Mouse (Mus musculus): ENCODE measurements around the gene Atp4a.
"Not testable (repeated sequence)": the region's sequence is repeated elsewhere in the genome, so short reads cannot be mapped to it uniquely, and the experiment has no call there.

The Atp4a gene

DNA sequence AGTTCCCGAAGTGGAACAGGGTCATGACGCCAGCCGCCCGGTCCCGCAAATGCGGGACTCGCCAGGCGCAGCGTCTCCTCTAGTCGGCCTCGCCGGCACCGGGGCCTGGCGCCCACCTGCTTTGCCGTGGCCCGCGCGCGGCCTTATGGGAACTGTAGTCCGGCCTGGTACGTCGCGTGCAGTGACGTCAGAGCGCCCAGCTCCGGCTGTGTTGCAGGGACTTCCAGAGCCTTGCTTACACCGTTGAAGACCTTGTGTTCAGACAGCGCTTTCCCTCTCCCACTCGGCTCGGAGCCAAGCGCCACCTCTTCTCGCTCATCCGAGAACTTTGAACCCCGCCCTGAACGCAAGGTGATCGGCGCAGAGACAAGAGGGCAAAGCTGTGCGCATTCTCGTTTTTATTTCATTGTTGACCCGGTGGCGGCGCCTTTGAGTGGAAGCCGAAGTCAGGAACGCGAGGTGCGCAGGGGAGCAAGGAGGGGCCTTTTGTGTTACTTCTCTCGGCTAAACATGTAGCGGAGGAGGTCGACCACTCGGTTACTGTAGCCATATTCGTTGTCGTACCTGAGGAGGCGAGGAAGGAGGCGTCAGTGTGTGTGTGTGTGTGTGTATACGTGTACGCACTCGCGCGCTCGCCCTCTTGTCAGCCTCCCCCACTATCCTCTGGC, 17.5 kb downstream of the Atp4a start, which contains the start of gene Tmem147:
TSS of gene Tmem147 (minus strand) at position 145 of the 668 bp plus-strand sequence.
- peak; percentile 94 for DNase-seq (ENCODE audit: extremely low read depth, insufficient read length, low spot score)

DNA sequence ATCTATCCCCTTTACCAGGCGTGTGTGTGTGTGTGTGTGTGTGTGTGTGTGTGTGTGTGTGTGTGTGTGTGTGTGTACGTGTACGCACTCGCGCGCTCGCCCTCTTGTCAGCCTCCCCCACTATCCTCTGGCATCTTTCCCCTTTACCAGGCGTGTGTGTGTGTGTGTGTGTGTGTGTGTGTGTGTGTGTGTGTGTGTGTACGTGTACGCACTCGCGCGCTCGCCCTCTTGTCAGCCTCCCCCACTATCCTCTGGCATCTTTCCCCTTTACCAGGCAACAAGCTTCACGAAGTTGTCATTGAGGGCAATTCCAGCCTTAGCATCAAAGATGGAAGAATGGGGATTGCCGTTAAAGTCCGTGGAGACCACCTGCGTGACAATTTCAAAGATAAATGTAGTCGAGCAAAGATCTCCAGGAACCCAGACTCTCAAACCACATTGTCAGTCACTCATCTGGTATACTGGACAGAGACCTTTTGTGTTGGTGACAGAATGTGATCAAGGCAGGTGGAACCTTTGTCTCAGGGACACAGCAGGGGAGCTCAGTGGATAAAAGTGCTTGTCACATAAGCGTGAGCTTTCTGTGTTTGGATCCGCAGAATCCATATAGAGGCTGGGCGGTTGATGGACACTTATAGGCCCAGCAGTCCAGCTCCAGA, 18.2 kb downstream of the Atp4a start:
- not testable (repeated sequence) for DNase-seq (ENCODE audit: extremely low read depth, insufficient read length, low spot score)

DNA sequence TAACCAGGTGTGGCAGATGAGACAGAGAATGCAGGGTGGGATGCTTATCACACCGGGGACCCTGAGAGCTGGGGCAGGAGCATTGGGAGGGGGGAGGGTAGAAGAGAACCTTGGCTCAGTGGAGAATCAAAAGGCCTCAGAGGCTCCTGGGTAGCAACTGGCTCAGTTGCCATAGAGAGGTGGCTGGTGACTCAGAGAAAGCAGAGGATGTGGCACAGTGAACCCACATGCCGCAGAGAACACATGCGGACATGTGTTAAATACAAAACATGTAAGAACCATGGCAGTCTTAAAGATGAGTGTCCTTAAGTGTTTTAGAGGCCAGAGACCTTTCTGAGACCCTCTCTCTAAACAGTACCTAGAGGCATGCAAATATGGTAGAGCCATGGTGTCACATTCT, 24.2 kb downstream of the Atp4a start:
- DNase-seq (ENCODE audit: extremely low read depth, insufficient read length, low spot score) = no peak

- not testable (repeated sequence) for DNase-seq (ENCODE audit: extremely low read depth, insufficient read length, low spot score)
These were observed 30.6 kb downstream of the Atp4a start for GRCm38 (mm10) chr7:30742570-30742969.

DNA sequence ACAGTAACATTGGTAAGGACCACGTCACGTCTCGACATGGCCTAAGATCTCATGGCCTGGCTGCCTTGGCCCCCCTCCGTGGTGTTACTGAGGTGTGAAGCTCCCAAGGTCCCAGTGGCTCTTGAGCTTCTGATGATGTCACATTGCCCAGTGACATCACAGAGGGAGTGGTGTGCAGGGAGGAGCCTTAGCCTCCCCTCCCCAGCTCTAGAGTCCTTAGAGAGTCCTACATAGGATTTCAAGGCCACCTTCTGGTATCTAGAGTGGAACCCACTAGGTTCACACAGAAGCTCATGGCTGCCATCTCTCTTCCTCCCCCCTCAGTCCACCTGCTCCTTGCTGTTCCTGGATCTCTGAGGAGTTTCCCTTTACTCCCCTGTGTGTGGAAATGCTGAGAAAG, 31.6 kb downstream of the Atp4a start, which contains the start of gene Gapdhs:
TSS of gene Gapdhs (minus strand) at position 65 of the 400 bp plus-strand sequence.
- DNase-seq (ENCODE audit: extremely low read depth, insufficient read length, low spot score) = not testable (repeated sequence)

GRCm38 (mm10) chr7:30744022-30744598, 32.1 kb downstream of the Atp4a start:
- no peak for DNase-seq (ENCODE audit: extremely low read depth, insufficient read length, low spot score)

DNA sequence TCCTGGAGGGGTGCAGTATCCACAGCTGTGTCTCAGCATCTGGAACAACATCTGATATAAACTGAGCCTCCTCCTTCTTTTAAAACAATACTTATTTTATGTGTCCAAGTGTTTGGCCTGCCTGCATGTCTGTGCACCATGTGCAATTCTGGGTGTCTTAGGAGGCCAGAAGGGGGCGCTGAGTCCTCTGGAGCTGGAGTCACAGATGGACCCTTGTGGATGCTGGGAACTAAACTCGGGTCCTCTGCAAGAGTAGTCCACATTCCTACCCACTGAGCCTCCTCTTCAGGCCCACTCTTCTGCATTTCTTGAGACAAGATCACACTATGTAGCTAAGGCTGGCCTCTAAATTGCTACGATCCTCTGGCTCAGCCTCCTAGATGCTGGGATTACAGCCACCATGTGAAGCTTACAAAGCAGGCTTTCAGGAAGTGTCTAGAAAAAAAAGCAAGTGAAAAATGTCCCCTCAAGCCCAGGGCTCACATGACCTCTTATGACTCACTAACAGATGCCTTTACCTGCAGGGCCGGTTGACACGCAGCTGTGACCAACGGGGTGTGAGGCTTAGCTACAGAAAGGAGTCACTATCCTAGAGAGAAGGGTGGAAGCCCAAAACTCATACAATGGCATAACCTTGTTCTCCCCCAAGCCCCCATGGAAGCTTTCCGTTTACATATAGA, 35.7 kb downstream of the Atp4a start:
- DNase-seq (ENCODE audit: extremely low read depth, insufficient read length, low spot score) = no peak

- no peak for DNase-seq (ENCODE audit: extremely low read depth, insufficient read length, low spot score)
These were observed 38.0 kb downstream of the Atp4a start for GRCm38 (mm10) chr7:30749824-30750606.

- DNase-seq (ENCODE audit: extremely low read depth, insufficient read length, low spot score) = peak; percentile 31
These were observed 39.2 kb downstream of the Atp4a start, which contains the start of gene Sbsn for GRCm38 (mm10) chr7:30751086-30751669. Gene Sbsn (plus strand): TSS chr7:30751471.

DNA sequence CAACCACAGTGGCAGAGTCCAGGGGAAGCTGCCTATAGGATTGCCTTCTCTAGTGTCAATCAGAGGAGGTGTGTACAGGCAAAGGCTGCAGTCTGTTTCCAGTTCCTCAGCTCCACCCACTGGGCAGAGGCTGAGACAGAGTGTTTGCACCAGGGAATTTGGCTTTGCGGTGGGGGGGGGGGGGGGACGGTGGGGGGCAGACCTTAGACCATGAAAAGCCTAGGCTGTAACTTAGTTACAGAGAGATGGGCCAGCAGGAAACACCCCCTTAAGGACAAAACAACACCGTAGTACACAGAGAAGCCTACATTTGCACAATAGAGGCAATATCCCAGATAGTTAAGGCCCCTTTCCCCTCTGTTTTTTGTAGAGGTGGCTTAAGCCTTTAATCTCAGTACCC, 45.0 kb downstream of the Atp4a start:
- no peak for DNase-seq (ENCODE audit: extremely low read depth, insufficient read length, low spot score)

DNA sequence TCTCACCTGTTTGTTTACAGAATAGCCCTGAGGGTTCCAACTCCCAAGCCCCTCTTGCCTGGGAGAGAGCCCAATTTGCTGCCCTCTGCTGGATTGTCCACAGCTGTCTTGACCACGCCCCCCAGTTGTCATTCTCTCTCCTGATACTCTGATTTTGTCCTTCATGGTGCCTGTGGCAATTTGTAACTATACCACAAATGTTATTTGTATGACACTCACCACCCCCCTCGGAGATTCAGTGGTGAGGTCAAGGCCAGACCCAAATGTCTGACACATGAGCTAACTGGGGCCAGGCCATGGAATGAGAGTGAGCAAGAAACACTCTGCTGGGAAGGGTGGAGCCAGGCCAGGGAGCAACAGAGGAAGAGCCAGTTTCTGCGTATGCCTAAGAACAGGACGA, 46.8 kb downstream of the Atp4a start:
- DNase-seq (ENCODE audit: extremely low read depth, insufficient read length, low spot score) = peak; percentile 45

- no peak for DNase-seq (ENCODE audit: extremely low read depth, insufficient read length, low spot score)
These were observed 49.9 kb downstream of the Atp4a start for GRCm38 (mm10) chr7:30761769-30762352.

- no peak for DNase-seq (ENCODE audit: extremely low read depth, insufficient read length, low spot score)
These were observed 51.4 kb downstream of the Atp4a start, which contains the start of gene Dmkn for GRCm38 (mm10) chr7:30763456-30763855. Gene Dmkn (plus strand): TSS chr7:30763756.

GRCm38 (mm10) chr7:30765173-30765572, 53.2 kb downstream of the Atp4a start:
- no peak for DNase-seq (ENCODE audit: extremely low read depth, insufficient read length, low spot score)

- no peak for DNase-seq (ENCODE audit: extremely low read depth, insufficient read length, low spot score)
These were observed 54.4 kb downstream of the Atp4a start for GRCm38 (mm10) chr7:30766408-30766807.

- DNase-seq (ENCODE audit: extremely low read depth, insufficient read length, low spot score) = no peak
These were observed 57.2 kb downstream of the Atp4a start for GRCm38 (mm10) chr7:30769236-30769635.
